Mouse (Mus musculus): ENCODE measurements around the gene Rabepk.
"Not testable (repeated sequence)": the region's sequence is repeated elsewhere in the genome, so short reads cannot be mapped to it uniquely, and the experiment has no call there.

GRCm38 (mm10) chr2:34840143-34840542, 40.4 kb upstream of the Rabepk start:
- TF ChIP-seq MAX (IDR thresholded peaks at IDR 0.05); USF1 (IDR thresholded peaks at IDR 0.05; ENCODE audit: low read depth); CTCF (IDR thresholded peaks at IDR 0.05; ENCODE audit: control insufficient read depth, insufficient read depth, insufficient read length); FOSL1 (IDR thresholded peaks at IDR 0.05; ENCODE audit: insufficient read depth, low read length, poor library complexity, severe bottlenecking); CEBPB (IDR thresholded peaks at IDR 0.05; ENCODE audit: low read depth): not testable (repeated sequence)

Measured in C2C12 (cell line).